Mouse (Mus musculus) mesoderm, embryonic 11.5 days (tissue): Measurements from ENCODE around the gene D6Wsu163e.
A peak's percentile ranks its signal among the peaks of the same experiment; 100 is the strongest.

ENCODE experiments used
- DNase-seq: peaks from one replicate; pipeline ENCODE4 v3.0.0-alpha.2; 2012; ENCODE audit warnings: low read depth, low spot score

The D6Wsu163e gene

GRCm38 (mm10) chr6:127005646-127006045, 65.9 kb downstream of the D6Wsu163e start:
- no peak for DNase-seq

- no peak for DNase-seq
Observed at GRCm38 (mm10) chr6:127006551-127006950, 66.8 kb downstream of the D6Wsu163e start.

GRCm38 (mm10) chr6:127010021-127010420, 70.3 kb downstream of the D6Wsu163e start:
- no peak for DNase-seq

GRCm38 (mm10) chr6:127011947-127012535, 72.3 kb downstream of the D6Wsu163e start:
- no peak for DNase-seq

GRCm38 (mm10) chr6:127014906-127015770, 75.4 kb downstream of the D6Wsu163e start, which contains the start of gene Fgf6:
Gene Fgf6 (plus strand): TSS chr6:127015586.
- DNase-seq, result no peak

- DNase-seq, result peak; percentile 51
Observed at GRCm38 (mm10) chr6:127019254-127019653, 79.5 kb downstream of the D6Wsu163e start.

- DNase-seq, result no peak
Observed at GRCm38 (mm10) chr6:127020431-127020830, 80.7 kb downstream of the D6Wsu163e start.

GRCm38 (mm10) chr6:127024836-127025235, 85.1 kb downstream of the D6Wsu163e start:
- DNase-seq, result no peak
